Mouse (Mus musculus) MEL (cell line): ENCODE results near the gene Ubl3. TPM values are rescaled to one million over a fixed set of nuclear protein-coding genes. Genes with fewer than 3 reads are reported as not detected.

Experiments
- DNase-seq: peaks from one replicate; pipeline ENCODE4 v3.0.0; 2011; ENCODE audit warnings: low read depth, low spot score
- H3K27ac ChIP-seq: 2 replicates; pipeline ENCODE4 v1.5.1; 2012; ENCODE audit warnings: low read depth, mild to moderate bottlenecking, control low read depth, low read length, moderate library complexity; ENCODE audit not compliant: control insufficient read depth
- H3K27me3 ChIP-seq, 2 experiments: fragments of 150-350 bp in 1 of 2; sonication (generic) in 1 of 2; 2 replicates each; pipeline ENCODE4 v1.6.1; 2012; ENCODE audit warnings: low read length in 2 of 2, mild to moderate bottlenecking in 2 of 2, improper control_type of control experiment in 1 of 2, moderate library complexity in 1 of 2; ENCODE audit not compliant: insufficient read depth in 2 of 2, control insufficient read depth in 1 of 2
- H3K36me3 ChIP-seq, 2 experiments: 2 replicates each; pipeline ENCODE4 v1.6.1; 2012 to 2014; ENCODE audit warnings: low read length in 2 of 2, improper control_type of control experiment in 1 of 2, inconsistent platforms in 1 of 2, mild to moderate bottlenecking in 1 of 2; ENCODE audit not compliant: insufficient read depth in 2 of 2, control insufficient read depth in 1 of 2
- H3K4me1 ChIP-seq, 2 experiments: fragments of 150-350 bp in 1 of 2; sonication (generic) in 1 of 2; 2 replicates each; pipeline ENCODE4 v1.6.1; 2012; ENCODE audit warnings: low read length in 2 of 2, improper control_type of control experiment in 1 of 2, mild to moderate bottlenecking in 1 of 2; ENCODE audit not compliant: insufficient read depth in 2 of 2, control insufficient read depth in 1 of 2
- H3K4me3 ChIP-seq, 2 experiments: fragments of 150-350 bp in 1 of 2; sonication (generic) in 1 of 2; 2 replicates each; pipeline ENCODE4 v1.5.1; 2012; ENCODE audit warnings: low read depth in 2 of 2, low read length in 2 of 2, mild to moderate bottlenecking in 2 of 2, moderate library complexity in 2 of 2, control low read depth in 1 of 2, improper control_type of control experiment in 1 of 2; ENCODE audit not compliant: control insufficient read depth in 1 of 2, insufficient read depth in 1 of 2
- H3K79me2 ChIP-seq: 2 replicates; pipeline ENCODE4 v1.6.1; 2012; ENCODE audit warnings: mild to moderate bottlenecking, low read length, moderate library complexity; ENCODE audit not compliant: control insufficient read depth, poor library complexity, insufficient read depth
- H3K9ac ChIP-seq: 2 replicates; pipeline ENCODE4 v1.6.1; 2012; ENCODE audit warnings: low read depth, mild to moderate bottlenecking, control low read depth, low read length, moderate library complexity; ENCODE audit not compliant: control insufficient read depth, poor library complexity, severe bottlenecking
- H3K9me3 ChIP-seq: fragments of 150-350 bp; sonication (generic); replicated peaks from 2 replicates; pipeline ENCODE4 v1.6.1; 2012; ENCODE audit warnings: mild to moderate bottlenecking, low read length, improper control_type of control experiment, moderate library complexity; ENCODE audit not compliant: insufficient read depth
- CHD1 ChIP-seq: IDR thresholded peaks from 2 replicates; pipeline ENCODE4 v1.6.1; 2012; ENCODE audit warnings: low read depth, mild to moderate bottlenecking, inconsistent platforms, low read length, improper control_type of control experiment
- CHD2 ChIP-seq: IDR thresholded peaks from 2 replicates; pipeline ENCODE4 v1.6.1; 2011; ENCODE audit warnings: low read length, improper control_type of control experiment
- CTCF ChIP-seq, 3 experiments: IDR thresholded peaks in 2 of 3; conservative IDR thresholded peaks in 1 of 3; 2 replicates each; pipeline ENCODE4 v1.5.1; 2011 to 2012; ENCODE audit warnings: low read length in 3 of 3, low read depth in 2 of 3, mild to moderate bottlenecking in 2 of 3, improper control_type of control experiment in 1 of 3, inconsistent platforms in 1 of 3, mixed read lengths in 1 of 3, moderate library complexity in 1 of 3; ENCODE audit not compliant: control insufficient read depth in 1 of 3, insufficient read depth in 1 of 3, poor library complexity in 1 of 3, severe bottlenecking in 1 of 3
- E2F4 ChIP-seq: IDR thresholded peaks from 2 replicates; pipeline ENCODE4 v1.6.1; 2011; ENCODE audit warnings: low read depth, low read length, improper control_type of control experiment, borderline replicate concordance
- EP300 ChIP-seq, 2 experiments: IDR thresholded peaks; 2 replicates each; pipeline ENCODE4 v1.6.1; 2011; ENCODE audit warnings: improper control_type of control experiment in 2 of 2, low read length in 2 of 2, low read depth in 1 of 2, mild to moderate bottlenecking in 1 of 2
- ETS1 ChIP-seq: IDR thresholded peaks from 2 replicates; pipeline ENCODE4 v1.6.1; 2012; ENCODE audit warnings: low read depth, mild to moderate bottlenecking, inconsistent platforms, low read length, improper control_type of control experiment, moderate library complexity
- MAFK ChIP-seq: IDR thresholded peaks from 2 replicates; pipeline ENCODE4 v1.6.1; 2011; ENCODE audit warnings: low read depth, mild to moderate bottlenecking, low read length, improper control_type of control experiment, borderline replicate concordance
- MAX ChIP-seq: IDR thresholded peaks from 2 replicates; pipeline ENCODE4 v1.6.1; 2011; ENCODE audit warnings: low read length, improper control_type of control experiment
- MAZ ChIP-seq: IDR thresholded peaks from 2 replicates; pipeline ENCODE4 v1.6.1; 2012; ENCODE audit warnings: low read depth, mild to moderate bottlenecking, inconsistent platforms, low read length, improper control_type of control experiment
- MEF2A ChIP-seq: IDR thresholded peaks from 2 replicates; pipeline ENCODE4 v1.6.1; 2014; ENCODE audit warnings: low read depth, mild to moderate bottlenecking, inconsistent platforms, low read length, improper control_type of control experiment; ENCODE audit not compliant: poor library complexity, insufficient replicate concordance, severe bottlenecking; ENCODE audit errors: extremely low read depth
- MXI1 ChIP-seq: IDR thresholded peaks from 2 replicates; pipeline ENCODE4 v1.6.1; 2011; ENCODE audit warnings: mild to moderate bottlenecking, low read depth, low read length, improper control_type of control experiment
- MYB ChIP-seq: IDR thresholded peaks from 2 replicates; pipeline ENCODE4 v1.6.1; 2011; ENCODE audit warnings: mild to moderate bottlenecking, low read depth, low read length, improper control_type of control experiment
- NELFE ChIP-seq: IDR thresholded peaks from 2 replicates; pipeline ENCODE4 v1.6.1; 2011; ENCODE audit warnings: low read depth, low read length, improper control_type of control experiment
- NRF1 ChIP-seq: IDR thresholded peaks from 2 replicates; pipeline ENCODE4 v1.6.1; 2014; ENCODE audit warnings: low read depth, mild to moderate bottlenecking, inconsistent platforms, low read length, improper control_type of control experiment, moderate library complexity; ENCODE audit not compliant: poor library complexity, insufficient read depth, severe bottlenecking
- RAD21 ChIP-seq: IDR thresholded peaks from 2 replicates; pipeline ENCODE4 v1.6.1; 2011; ENCODE audit warnings: mild to moderate bottlenecking, low read depth, low read length, improper control_type of control experiment
- TAL1 ChIP-seq: IDR thresholded peaks from 2 replicates; pipeline ENCODE4 v1.6.1; 2012; ENCODE audit warnings: mild to moderate bottlenecking, inconsistent platforms, low read length, moderate library complexity, mixed read lengths
- TBP ChIP-seq: IDR thresholded peaks from 2 replicates; pipeline ENCODE4 v1.8.0; 2011; ENCODE audit warnings: low read depth, low read length, improper control_type of control experiment
- TCF12 ChIP-seq: IDR thresholded peaks from 2 replicates; pipeline ENCODE4 v1.6.1; 2014; ENCODE audit warnings: low read depth, mild to moderate bottlenecking, inconsistent platforms, low read length, improper control_type of control experiment, moderate library complexity
- USF2 ChIP-seq, 2 experiments: IDR thresholded peaks; 2 replicates each; pipeline ENCODE4 v1.6.1; 2011 to 2012; ENCODE audit warnings: improper control_type of control experiment in 2 of 2, low read length in 2 of 2, borderline replicate concordance in 1 of 2, inconsistent platforms in 1 of 2, low read depth in 1 of 2, mild to moderate bottlenecking in 1 of 2; ENCODE audit not compliant: insufficient read depth in 1 of 2
- ZC3H11A ChIP-seq: IDR thresholded peaks from 2 replicates; pipeline ENCODE4 v1.6.1; 2012; ENCODE audit warnings: low read depth, mild to moderate bottlenecking, inconsistent platforms, low read length, improper control_type of control experiment
- ZMIZ1 ChIP-seq: IDR thresholded peaks from 2 replicates; pipeline ENCODE4 v1.6.1; 2012; ENCODE audit warnings: low read depth, mild to moderate bottlenecking, inconsistent platforms, low read length, improper control_type of control experiment, moderate library complexity
- ZNF384 ChIP-seq: IDR thresholded peaks from 2 replicates; pipeline ENCODE4 v1.6.1; 2012; ENCODE audit warnings: low read depth, mild to moderate bottlenecking, inconsistent platforms, low read length, improper control_type of control experiment
- polyA plus RNA-seq, 2 experiments: library from polyadenylated mRNA; stranded (reverse) in 1 of 2; unstranded in 1 of 2; fragments of >175 nt in 1 of 2; fragments of >200 nt in 1 of 2; gene quantifications; 2 replicates each; pipeline versions ENCODE4 v1.2.1 to v1.2.4; 2012; ENCODE audit warnings: low replicate concordance in 2 of 2, low read depth in 1 of 2; ENCODE audit not compliant: insufficient read length in 2 of 2, insufficient read depth in 1 of 2, missing spikeins in 1 of 2
- total RNA-seq: library from RNA; depleted of rRNA; stranded (reverse); fragments of 300-350 nt; gene quantifications from 2 replicates; pipeline ENCODE4 v1.2.3, GENCODE M21; 2012

Ubl3 gene
- total and polyA plus RNA-seq, 3 experiments, result 41.0 to 59.0 TPM; not detected in 1

DNA sequence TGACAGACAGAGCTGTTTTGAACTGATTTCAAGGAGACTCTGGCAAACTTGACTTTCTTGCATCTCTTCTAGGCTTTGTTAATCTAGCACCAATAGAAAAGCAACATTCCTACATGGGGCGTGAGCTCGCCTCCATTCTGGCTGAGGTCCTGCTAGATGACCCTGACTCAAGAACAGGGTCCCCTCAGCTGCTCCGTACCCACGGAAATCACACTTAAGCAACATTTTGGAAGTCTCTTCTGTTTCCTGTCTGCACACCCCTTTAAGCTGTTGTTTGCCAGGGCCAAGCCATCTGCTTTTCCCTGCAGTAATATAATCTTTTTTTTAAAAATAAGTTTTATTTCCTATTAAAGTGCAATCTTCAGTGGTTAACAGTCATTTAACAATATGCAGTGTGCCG is 20.1 kb upstream of the Ubl3 start:
- peaks cover 0 to 1% of the 10 kb centered on the region in 2 experiments; a peak in 1 of 4 replicates for H3K27me3 ChIP-seq
- no peaks in the 10 kb centered on the region for H3K9me3 ChIP-seq
- no peak overlapping the region for H3K4me3 ChIP-seq
- no peak overlapping the region for H3K9ac ChIP-seq
- peaks cover 0 to 6% of the 10 kb centered on the region in 2 experiments; a peak in 2 of 4 replicates for H3K4me1 ChIP-seq
- no peaks in the 10 kb centered on the region for H3K36me3 ChIP-seq
- DNase-seq, result no peak
- TF ChIP-seq E2F4, result no peak
- TF ChIP-seq MAFK, result no peak
- no peak for TF ChIP-seq TAL1
- TF ChIP-seq EP300 (IDR thresholded peaks at IDR 0.05; ENCODE audit: low read depth in 1 of 2, low read length in 2 of 2), result no peak
- TF ChIP-seq ZMIZ1, result no peak
- no peak for TF ChIP-seq TBP
- no peak for TF ChIP-seq MEF2A
- TF ChIP-seq MXI1, result no peak
- no peak for TF ChIP-seq ZNF384
- TF ChIP-seq USF2 (IDR thresholded peaks at IDR 0.05; ENCODE audit: borderline replicate concordance in 1 of 2, insufficient read depth in 1 of 2, low read depth in 1 of 2, low read length in 2 of 2), result no peak
- TF ChIP-seq NELFE, result no peak
- no peaks in the 10 kb centered on the region for H3K79me2 ChIP-seq
- H3K27ac ChIP-seq, result no peak overlapping the region

DNA sequence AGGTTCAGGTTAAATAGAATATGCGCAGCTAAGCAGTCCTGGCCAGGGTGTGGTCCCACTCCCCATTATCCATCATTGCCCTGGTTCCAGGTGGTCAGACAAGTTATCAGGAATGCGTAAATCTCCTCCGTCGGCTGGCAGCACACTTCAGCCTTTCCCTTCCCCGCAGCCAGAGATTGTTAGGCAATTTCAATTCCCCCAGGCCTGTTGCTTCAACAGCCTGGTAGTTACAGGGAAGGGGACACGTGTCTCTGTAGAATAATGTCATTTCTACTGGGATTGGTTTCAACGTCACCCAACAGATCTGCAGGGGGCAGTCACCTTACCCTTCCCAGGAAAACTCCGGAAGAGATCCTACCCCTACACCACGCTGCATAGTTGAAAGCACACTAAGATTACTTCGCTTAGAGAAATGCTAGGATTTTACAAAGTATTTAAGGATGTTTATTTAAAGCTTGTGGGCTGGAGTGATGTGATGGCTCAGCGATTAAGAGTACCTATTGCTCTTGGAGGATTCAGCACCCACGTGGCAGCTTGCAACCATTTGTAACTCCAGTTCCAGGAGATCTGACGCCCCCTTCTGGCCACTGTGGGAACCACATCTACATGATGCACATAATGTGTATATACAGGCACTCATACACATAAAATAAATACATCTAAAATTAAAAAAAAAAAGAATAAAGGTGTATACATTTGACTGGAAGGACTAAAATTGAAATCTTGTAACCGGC is 18.1 kb upstream of the Ubl3 start:
- no peak overlapping the region for H3K9ac ChIP-seq
- DNase-seq, result peak; percentile 33
- peaks cover 0 to 6% of the 10 kb centered on the region in 2 experiments; a peak in 2 of 4 replicates for H3K4me1 ChIP-seq

More for the DNA sequence above, 18.1 kb upstream of the Ubl3 start:
- Histone ChIP-seq H3K27ac (no peak overlapping the region), H3K27me3 (peaks cover 0 to 1% of the 10 kb centered on the region in 2 experiments; a peak in 1 of 4 replicates), H3K36me3 (no peaks in the 10 kb centered on the region), H3K79me2 (no peaks in the 10 kb centered on the region), H3K4me3 (no peak overlapping the region), H3K9me3 (no peaks in the 10 kb centered on the region)
- no peak for TF ChIP-seq EP300 (IDR thresholded peaks at IDR 0.05; ENCODE audit: low read depth in 1 of 2, low read length in 2 of 2)
- TF ChIP-seq CTCF (IDR thresholded peaks at IDR 0.05 in 2 of 3, conservative IDR thresholded peaks at IDR 0.05 in 1 of 3; ENCODE audit: control insufficient read depth in 1 of 3, insufficient read depth in 1 of 3, low read depth in 2 of 3, low read length in 3 of 3, poor library complexity in 1 of 3, severe bottlenecking in 1 of 3), result peak; percentile 31 to 44 (median 39)
- no peak for TF ChIP-seq CHD1
- no peak for TF ChIP-seq MYB
- no peak for TF ChIP-seq ETS1
- TF ChIP-seq TCF12, result no peak
- TF ChIP-seq MEF2A, result no peak
- no peak for TF ChIP-seq CHD2
- TF ChIP-seq NRF1, result no peak
- TF ChIP-seq MAX, result no peak
- TF ChIP-seq TBP, result no peak
- no peak for TF ChIP-seq MAZ
- peak; percentile 25 for TF ChIP-seq RAD21
- TF ChIP-seq ZC3H11A, result peak; percentile 5; the same call in 1 of the 2 replicates
